Mouse (Mus musculus) heart, adult 2 months (tissue): ENCODE measurements around the gene H6pd.

ENCODE experiments used
- CTCF ChIP-seq: fragments of 200-600 bp; IDR thresholded peaks from 2 replicates; pipeline ENCODE4 v1.8.1; 2022; ENCODE audit warnings: antibody characterized with exemption, mild to moderate bottlenecking, moderate library complexity
- EP300 ChIP-seq: fragments of 200-500 bp; IDR thresholded peaks from 2 replicates; pipeline ENCODE4 v1.6.1; 2011; ENCODE audit warnings: low read depth, low read length, control low read depth; ENCODE audit not compliant: insufficient read depth
- POLR2A ChIP-seq: fragments of 200-500 bp; IDR thresholded peaks from 2 replicates; pipeline ENCODE4 v1.6.1; 2011; ENCODE audit warnings: mild to moderate bottlenecking, low read depth, low read length, control low read depth; ENCODE audit not compliant: insufficient read depth

DNA sequence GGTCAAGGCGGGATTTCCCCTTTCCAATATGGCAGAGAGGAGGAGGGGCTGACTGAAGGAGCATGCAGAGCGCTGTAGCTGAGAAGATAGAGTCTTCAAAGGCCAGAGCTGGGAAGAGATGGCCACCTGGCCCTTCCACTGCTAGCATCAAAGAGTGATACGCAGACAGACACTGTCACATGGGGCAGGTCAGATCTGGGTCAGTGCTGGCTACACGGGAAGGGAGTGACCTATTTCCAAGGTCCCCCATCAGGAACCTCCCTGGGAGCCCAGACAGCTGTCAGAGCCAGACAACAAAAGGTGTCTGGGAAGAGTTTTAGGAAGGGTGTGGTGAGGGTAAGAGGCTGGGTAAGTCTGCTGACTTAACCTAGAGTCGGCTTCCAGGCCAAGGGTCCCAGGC lies 71.9 kb downstream of the H6pd start:
- TF ChIP-seq POLR2A (no peak), CTCF (no peak), EP300 (0 out of 2 replicates have a peak, but pooled peaks have one; percentile 46)
